Mouse (Mus musculus) ES-E14 (cell line): Measurements from ENCODE around the gene Angptl6. TPM values are rescaled to one million over a fixed set of nuclear protein-coding genes. Genes with fewer than 3 reads are reported as not detected.

Experiments
- DNase-seq: peaks from one replicate; pipeline ENCODE4 v3.0.0-alpha.2; 2013; ENCODE audit warnings: low read depth, low spot score
- H3K27ac ChIP-seq: 2 replicates; pipeline ENCODE4 v1.5.1; 2012; ENCODE audit warnings: low read depth, mild to moderate bottlenecking, low read length, moderate library complexity, mixed read lengths; ENCODE audit not compliant: poor library complexity, insufficient read depth, severe bottlenecking
- H3K36me3 ChIP-seq: 2 replicates; pipeline ENCODE4 v1.6.1; 2012; ENCODE audit warnings: mild to moderate bottlenecking, low read length, moderate library complexity, mixed read lengths; ENCODE audit not compliant: control insufficient read depth, poor library complexity, insufficient read depth, severe bottlenecking
- H3K4me1 ChIP-seq, 2 experiments: fragments of 150-350 bp in 1 of 2; sonication (generic) in 1 of 2; 2 replicates each; pipeline ENCODE4 v1.6.1; 2012; ENCODE audit warnings: low read length in 2 of 2, mild to moderate bottlenecking in 1 of 2, mixed read lengths in 1 of 2; ENCODE audit not compliant: control insufficient read depth in 2 of 2, insufficient read depth in 2 of 2, poor library complexity in 1 of 2
- H3K4me3 ChIP-seq, 2 experiments: fragments of 150-350 bp in 1 of 2; sonication (generic) in 1 of 2; 2 replicates each; pipeline ENCODE4 v1.5.1; 2012; ENCODE audit warnings: low read length in 2 of 2, low read depth in 1 of 2, mild to moderate bottlenecking in 1 of 2, mixed read lengths in 1 of 2; ENCODE audit not compliant: insufficient read depth in 1 of 2, poor library complexity in 1 of 2, severe bottlenecking in 1 of 2
- H3K9ac ChIP-seq: 2 replicates; pipeline ENCODE4 v1.6.1; 2012; ENCODE audit warnings: low read depth, mild to moderate bottlenecking, low read length, mixed read lengths; ENCODE audit not compliant: poor library complexity, insufficient read depth, severe bottlenecking
- H3K9me3 ChIP-seq: fragments of 150-350 bp; sonication (generic); 2 replicates; pipeline ENCODE4 v1.6.1; 2012; ENCODE audit warnings: low read depth, mild to moderate bottlenecking, low read length; ENCODE audit not compliant: control insufficient read depth, insufficient read depth
- CHD2 ChIP-seq: IDR thresholded peaks from 2 replicates; pipeline ENCODE4 v1.6.1; 2014; ENCODE audit warnings: mild to moderate bottlenecking, low read depth, low read length, inconsistent platforms
- HCFC1 ChIP-seq: IDR thresholded peaks from 2 replicates; pipeline ENCODE4 v1.6.1; 2012; ENCODE audit warnings: low read length, inconsistent platforms, borderline replicate concordance; ENCODE audit not compliant: insufficient read depth
- MAFK ChIP-seq: IDR thresholded peaks from 2 replicates; pipeline ENCODE4 v1.6.1; 2014; ENCODE audit warnings: mild to moderate bottlenecking, low read depth, low read length, inconsistent platforms; ENCODE audit not compliant: insufficient read depth
- ZC3H11A ChIP-seq: IDR thresholded peaks from 2 replicates; pipeline ENCODE4 v1.6.1; 2012; ENCODE audit warnings: low read depth, mild to moderate bottlenecking, inconsistent platforms, low read length, borderline replicate concordance
- ZNF384 ChIP-seq: IDR thresholded peaks from 2 replicates; pipeline ENCODE4 v1.6.1; 2012; ENCODE audit warnings: low read depth, low read length, inconsistent platforms
- in situ Hi-C, 2 experiments: fragments of 600-800 bp; cut with MboI; formaldehyde crosslinking; loops; one replicate each; pipeline ENCODE4 v1.15.1; 2025; ENCODE audit warnings: low sequenced_read_pairs in 2 of 2, inconsistent platforms in 1 of 2; ENCODE audit not compliant: unreplicated experiment in 2 of 2
- total RNA-seq: library from RNA; depleted of rRNA; stranded (reverse); fragments of 300-350 nt; gene quantifications from 2 replicates; pipeline ENCODE4 v1.2.3, GENCODE M21; 2012; rRNA removed

Angptl6 gene
- total RNA-seq: 4.1 and 4.4 TPM in 2 replicates

DNA sequence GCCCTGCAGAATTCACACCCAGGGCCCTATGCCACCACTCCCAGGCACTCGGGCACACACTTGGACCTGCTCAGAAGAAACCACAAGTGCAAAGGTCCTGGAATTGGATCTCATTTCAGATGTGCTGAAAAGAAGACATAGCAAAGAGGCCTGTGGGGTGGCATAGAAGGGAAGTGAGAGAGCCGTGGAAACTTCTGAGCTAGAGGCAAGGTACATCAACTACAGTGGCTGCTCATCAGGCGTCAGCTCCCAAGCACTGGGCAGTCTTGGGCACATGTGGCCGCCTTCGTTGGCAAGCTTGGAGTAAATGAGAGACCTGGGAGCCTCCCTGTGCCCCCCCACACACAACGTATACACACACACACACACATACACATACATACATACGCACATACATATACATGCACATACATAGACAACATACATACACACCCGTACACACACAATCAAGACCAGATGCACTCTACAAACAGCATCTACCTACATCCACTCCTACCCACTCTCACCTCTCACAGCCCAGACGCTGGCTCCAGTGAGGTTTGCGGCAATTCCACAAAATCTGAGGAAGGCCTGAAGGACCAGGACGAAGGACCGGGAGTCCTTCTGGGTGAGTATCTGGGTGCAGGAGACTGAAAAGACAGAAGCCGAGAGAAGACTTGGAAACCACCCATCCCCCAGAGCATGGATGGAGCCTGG, at the start of gene Angptl6:
Gene Angptl6 (minus strand): TSS at position 631 of the 696 bp plus-strand sequence.
- DNase-seq: no peak
- Histone ChIP-seq H3K4me1 (peaks cover 0 to 8% of the 10 kb centered on the region in 2 experiments; a peak in 2 of 4 replicates), H3K36me3 (no peaks in the 10 kb centered on the region; the same call in 1 of the 2 replicates), H3K9me3 (no peaks in the 10 kb centered on the region), H3K4me3 (peak within 1 kb of the TSS; percentile 66), H3K9ac (peak within 1 kb of the TSS; percentile 84), H3K27ac (peak within 1 kb of the TSS; percentile 68)
- TF ChIP-seq HCFC1: no peak
- TF ChIP-seq ZNF384: no peak
- TF ChIP-seq ZC3H11A: no peak
- in situ Hi-C loops: no loop called here

DNA sequence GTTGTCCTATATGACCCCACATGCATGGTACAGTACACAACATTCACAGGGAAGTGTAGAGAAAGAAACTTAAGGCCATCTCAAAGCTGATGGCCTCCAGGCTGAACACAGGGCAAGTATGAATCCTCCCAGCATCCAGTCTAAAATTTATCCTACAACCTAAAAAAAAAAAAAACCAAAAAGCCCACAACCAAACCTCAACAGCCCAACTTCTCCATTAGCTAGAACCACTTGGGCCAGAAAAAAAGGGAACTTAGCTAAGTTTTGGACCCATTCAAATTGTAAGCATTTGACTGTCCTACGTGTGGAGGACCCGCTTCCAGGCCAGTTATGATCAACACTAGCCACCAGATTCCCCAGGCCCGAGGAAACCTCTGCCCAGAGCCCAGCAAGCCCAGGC, 43.7 kb upstream of the Angptl6 start:
- Histone ChIP-seq H3K9ac (no peak overlapping the region), H3K9me3 (no peaks in the 10 kb centered on the region), H3K27ac (no peak overlapping the region), H3K36me3 (peaks cover 94% of the 10 kb centered on the region), H3K4me1 (no peaks in the 10 kb centered on the region; a peak in 1 of 4 replicates), H3K4me3 (no peak overlapping the region)
- no peak for DNase-seq
- in situ Hi-C loops: no loop called here
- no peak for TF ChIP-seq MAFK
- TF ChIP-seq HCFC1: no peak
- TF ChIP-seq ZNF384: no peak

DNA sequence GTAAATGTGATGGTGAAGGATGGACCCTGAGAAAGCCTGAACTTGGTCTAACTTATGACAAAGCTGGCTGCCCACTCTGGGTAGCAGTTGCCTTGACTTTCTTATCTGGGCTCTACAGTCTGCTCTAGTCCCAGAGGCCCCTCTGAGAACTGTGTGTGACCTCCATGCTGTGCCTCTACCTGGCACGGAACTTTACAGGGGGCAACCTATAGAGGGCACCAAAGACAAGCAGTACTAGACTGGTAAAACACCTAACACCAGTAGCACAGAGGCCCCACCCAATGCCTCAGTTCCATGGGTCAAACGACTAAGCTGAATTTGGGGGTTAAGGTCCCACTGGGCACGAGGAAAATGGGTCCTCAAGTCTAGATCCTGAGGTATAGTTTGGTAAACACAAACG, 36.6 kb upstream of the Angptl6 start:
- DNase-seq: no peak
- in situ Hi-C loops: no loop called here
- TF ChIP-seq ZC3H11A: no peak

DNA sequence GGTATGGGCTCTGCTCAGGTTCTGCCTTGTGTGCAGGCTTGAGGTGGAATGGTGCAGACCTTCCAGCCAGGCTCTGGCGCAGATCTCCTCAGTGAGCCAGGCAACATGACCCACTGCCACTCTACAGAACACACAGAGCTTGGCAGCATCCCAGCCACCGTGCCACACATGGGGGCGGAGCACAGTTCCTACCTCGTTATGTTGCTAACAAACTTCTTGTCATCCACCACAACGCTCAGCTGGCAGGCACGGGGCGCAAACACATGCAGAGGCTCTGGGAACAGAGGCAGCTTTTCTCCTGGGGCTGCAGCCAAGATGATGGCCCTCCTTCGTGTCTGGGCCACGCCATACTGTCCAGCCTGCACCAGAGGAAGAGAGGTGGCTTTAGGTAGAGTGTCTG, 30.4 kb upstream of the Angptl6 start:
- no peak overlapping the region for H3K27ac ChIP-seq
- H3K9ac ChIP-seq: no peak overlapping the region
- no peaks in the 10 kb centered on the region; the same call in 1 of the 2 replicates for H3K9me3 ChIP-seq
- H3K4me1 ChIP-seq: peaks cover 0 to 2% of the 10 kb centered on the region in 2 experiments; a peak in 1 of 4 replicates
- no peak overlapping the region for H3K4me3 ChIP-seq
- no peak for DNase-seq
- in situ Hi-C loops: loop anchor here in 1 of 2 experiments (10.0 kb wide), 1 partner anchor 85 kb away; no protein-coding TSS in a partner anchor
- TF ChIP-seq CHD2: no peak
- no peak for TF ChIP-seq MAFK
- TF ChIP-seq ZNF384: no peak
- TF ChIP-seq ZC3H11A: no peak
- TF ChIP-seq HCFC1: no peak
- peaks cover 89% of the 10 kb centered on the region for H3K36me3 ChIP-seq

More for the DNA sequence above, 36.6 kb upstream of the Angptl6 start:
- Histone ChIP-seq H3K4me1 (peaks cover 0 to 2% of the 10 kb centered on the region in 2 experiments; a peak in 2 of 4 replicates), H3K9me3 (no peaks in the 10 kb centered on the region), H3K27ac (no peak overlapping the region), H3K4me3 (no peak overlapping the region), H3K9ac (no peak overlapping the region), H3K36me3 (peaks cover 92% of the 10 kb centered on the region)

DNA sequence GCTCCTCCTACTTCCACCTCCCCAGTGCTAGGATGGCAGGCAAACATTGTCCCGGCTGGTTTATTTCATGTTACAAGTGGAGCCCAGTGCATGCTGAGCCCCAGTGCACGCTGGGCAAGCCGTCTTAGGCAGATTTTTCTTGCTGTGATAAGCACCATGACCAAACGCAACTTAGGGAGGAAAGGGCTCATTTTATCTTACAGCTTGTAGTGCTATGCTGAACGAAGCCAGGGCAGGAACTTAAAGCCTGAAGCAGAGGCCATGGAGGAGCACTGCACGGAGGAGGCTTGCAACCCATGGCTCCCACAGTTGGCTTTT, 22.6 kb upstream of the Angptl6 start:
- Histone ChIP-seq H3K9ac (peak overlapping the region; percentile 13; the same call in 1 of the 2 replicates), H3K4me3 (no peak overlapping the region), H3K9me3 (no peaks in the 10 kb centered on the region; the same call in 1 of the 2 replicates), H3K4me1 (no peaks in the 10 kb centered on the region; a peak in 1 of 4 replicates), H3K36me3 (peaks cover 23% of the 10 kb centered on the region), H3K27ac (no peak overlapping the region)
- TF ChIP-seq MAFK (no peak), HCFC1 (no peak), ZNF384 (no peak), ZC3H11A (no peak)
- in situ Hi-C loops: loop anchor here in 1 of 2 experiments (10.0 kb wide), 1 partner anchor 93 kb away; no protein-coding TSS in a partner anchor
- DNase-seq: no peak
